Mouse (Mus musculus): Measurements from ENCODE around the gene Gins3. TPM values are rescaled to one million over a fixed set of nuclear protein-coding genes. Genes with fewer than 3 reads are reported as not detected.

Gins3 gene
- polyA plus RNA-seq, 1 experiment: 8.3 TPM

GRCm38 (mm10) chr8:95593439-95594393, 39.5 kb upstream of the Gins3 start:
- Histone ChIP-seq H3K79me3 (ENCODE audit: low read depth) (no peaks in the 10 kb centered on the region), H3K4me3 (ENCODE audit: insufficient read depth, poor library complexity, severe bottlenecking) (no peak overlapping the region), H3K27me3 (ENCODE audit: control insufficient read depth, insufficient read depth, insufficient read length) (peaks cover 9% of the 10 kb centered on the region), H3ac (ENCODE audit: control insufficient read depth, insufficient read length, low read depth) (no peak overlapping the region), H3K36me3 (ENCODE audit: control insufficient read depth, insufficient read depth) (no peaks in the 10 kb centered on the region), H3K79me2 (ENCODE audit: control insufficient read depth, insufficient read depth) (no peaks in the 10 kb centered on the region)
- TF ChIP-seq MYOG (IDR thresholded peaks at IDR 0.05; ENCODE audit: control insufficient read depth, extremely low read depth, insufficient read length) (no peak), USF1 (IDR thresholded peaks at IDR 0.05; ENCODE audit: low read depth) (no peak), FOSL1 (IDR thresholded peaks at IDR 0.05; ENCODE audit: insufficient read depth, low read length, poor library complexity, severe bottlenecking) (no peak), CEBPB (IDR thresholded peaks at IDR 0.05; ENCODE audit: low read depth) (no peak), MYOD1 (IDR thresholded peaks at IDR 0.05; ENCODE audit: control insufficient read depth, insufficient read length, low read depth) (no peak), MAX (IDR thresholded peaks at IDR 0.05) (no peak), CTCF (IDR thresholded peaks at IDR 0.05; ENCODE audit: control insufficient read depth, insufficient read depth, insufficient read length) (no peak)

- Histone ChIP-seq H3K36me3 (ENCODE audit: control insufficient read depth, insufficient read depth) (no peaks in the 10 kb centered on the region), H3K79me2 (ENCODE audit: control insufficient read depth, insufficient read depth) (no peaks in the 10 kb centered on the region), H3K27me3 (ENCODE audit: control insufficient read depth, insufficient read depth, insufficient read length) (peaks cover 9% of the 10 kb centered on the region), H3K79me3 (ENCODE audit: low read depth) (no peaks in the 10 kb centered on the region), H3ac (ENCODE audit: control insufficient read depth, insufficient read length, low read depth) (no peak overlapping the region), H3K4me3 (ENCODE audit: insufficient read depth, poor library complexity, severe bottlenecking) (no peak overlapping the region)
- TF ChIP-seq MYOD1 (IDR thresholded peaks at IDR 0.05; ENCODE audit: control insufficient read depth, insufficient read length, low read depth) (no peak), USF1 (IDR thresholded peaks at IDR 0.05; ENCODE audit: low read depth) (no peak), MAX (IDR thresholded peaks at IDR 0.05) (no peak), CEBPB (IDR thresholded peaks at IDR 0.05; ENCODE audit: low read depth) (no peak), FOSL1 (IDR thresholded peaks at IDR 0.05; ENCODE audit: insufficient read depth, low read length, poor library complexity, severe bottlenecking) (no peak), MYOG (IDR thresholded peaks at IDR 0.05; ENCODE audit: control insufficient read depth, extremely low read depth, insufficient read length) (no peak), CTCF (IDR thresholded peaks at IDR 0.05; ENCODE audit: control insufficient read depth, insufficient read depth, insufficient read length) (no peak)
Observed at GRCm38 (mm10) chr8:95595131-95595530, 38.1 kb upstream of the Gins3 start.

- Histone ChIP-seq H3K79me3 (ENCODE audit: low read depth) (no peaks in the 10 kb centered on the region), H3K79me2 (ENCODE audit: control insufficient read depth, insufficient read depth) (no peaks in the 10 kb centered on the region), H3ac (ENCODE audit: control insufficient read depth, insufficient read length, low read depth) (no peak overlapping the region), H3K27me3 (ENCODE audit: control insufficient read depth, insufficient read depth, insufficient read length) (peaks cover 3% of the 10 kb centered on the region), H3K4me3 (ENCODE audit: insufficient read depth, poor library complexity, severe bottlenecking) (no peak overlapping the region), H3K36me3 (ENCODE audit: control insufficient read depth, insufficient read depth) (no peaks in the 10 kb centered on the region)
- TF ChIP-seq MAX (IDR thresholded peaks at IDR 0.05) (no peak), MYOG (IDR thresholded peaks at IDR 0.05; ENCODE audit: control insufficient read depth, extremely low read depth, insufficient read length) (no peak), USF1 (IDR thresholded peaks at IDR 0.05; ENCODE audit: low read depth) (no peak), FOSL1 (IDR thresholded peaks at IDR 0.05; ENCODE audit: insufficient read depth, low read length, poor library complexity, severe bottlenecking) (no peak), CTCF (IDR thresholded peaks at IDR 0.05; ENCODE audit: control insufficient read depth, insufficient read depth, insufficient read length) (no peak), CEBPB (IDR thresholded peaks at IDR 0.05; ENCODE audit: low read depth) (no peak), MYOD1 (IDR thresholded peaks at IDR 0.05; ENCODE audit: control insufficient read depth, insufficient read length, low read depth) (no peak)
Observed at GRCm38 (mm10) chr8:95596841-95597241, 36.4 kb upstream of the Gins3 start.

- H3K79me2 ChIP-seq (ENCODE audit: control insufficient read depth, insufficient read depth): no peaks in the 10 kb centered on the region
- H3ac ChIP-seq (ENCODE audit: control insufficient read depth, insufficient read length, low read depth): no peak overlapping the region
- no peaks in the 10 kb centered on the region for H3K36me3 ChIP-seq (ENCODE audit: control insufficient read depth, insufficient read depth)
- TF ChIP-seq MYOD1 (IDR thresholded peaks at IDR 0.05; ENCODE audit: control insufficient read depth, insufficient read length, low read depth): no peak
- no peak for TF ChIP-seq FOSL1 (IDR thresholded peaks at IDR 0.05; ENCODE audit: insufficient read depth, low read length, poor library complexity, severe bottlenecking)
- TF ChIP-seq MYOG (IDR thresholded peaks at IDR 0.05; ENCODE audit: control insufficient read depth, extremely low read depth, insufficient read length): no peak
- peak; percentile 45 for TF ChIP-seq CTCF (IDR thresholded peaks at IDR 0.05; ENCODE audit: control insufficient read depth, insufficient read depth, insufficient read length)
- no peak overlapping the region for H3K4me3 ChIP-seq (ENCODE audit: insufficient read depth, poor library complexity, severe bottlenecking)
- H3K27me3 ChIP-seq (ENCODE audit: control insufficient read depth, insufficient read depth, insufficient read length): peaks cover 3% of the 10 kb centered on the region
- no peaks in the 10 kb centered on the region for H3K79me3 ChIP-seq (ENCODE audit: low read depth)
Observed at GRCm38 (mm10) chr8:95599861-95600260, 33.4 kb upstream of the Gins3 start.

GRCm38 (mm10) chr8:95601306-95601705, 31.9 kb upstream of the Gins3 start:
- TF ChIP-seq MAX (IDR thresholded peaks at IDR 0.05) (no peak), FOSL1 (IDR thresholded peaks at IDR 0.05; ENCODE audit: insufficient read depth, low read length, poor library complexity, severe bottlenecking) (no peak)
- H3ac ChIP-seq (ENCODE audit: control insufficient read depth, insufficient read length, low read depth): no peak overlapping the region
- H3K36me3 ChIP-seq (ENCODE audit: control insufficient read depth, insufficient read depth): no peaks in the 10 kb centered on the region
- peaks cover 3% of the 10 kb centered on the region for H3K27me3 ChIP-seq (ENCODE audit: control insufficient read depth, insufficient read depth, insufficient read length)
- no peak overlapping the region for H3K4me3 ChIP-seq (ENCODE audit: insufficient read depth, poor library complexity, severe bottlenecking)
- H3K79me3 ChIP-seq (ENCODE audit: low read depth): no peaks in the 10 kb centered on the region
- no peaks in the 10 kb centered on the region for H3K79me2 ChIP-seq (ENCODE audit: control insufficient read depth, insufficient read depth)

Data from C2C12 (cell line).